Mouse (Mus musculus): ENCODE data around the gene Sohlh2. TPM values are rescaled to one million over a fixed set of nuclear protein-coding genes. Genes with fewer than 3 reads are reported as not detected.

Sohlh2 gene
- total RNA-seq, 2 experiments from 2014 or later: not detected

GRCm38 (mm10) chr3:55206413-55206812 lies 24.6 kb downstream of the Sohlh2 start:
- DNase-seq (ENCODE audit: low spot score in 2 of 2): no peak

GRCm38 (mm10) chr3:55207665-55208064 lies 25.8 kb downstream of the Sohlh2 start:
- DNase-seq (ENCODE audit: low spot score in 2 of 2): no peak

DNA sequence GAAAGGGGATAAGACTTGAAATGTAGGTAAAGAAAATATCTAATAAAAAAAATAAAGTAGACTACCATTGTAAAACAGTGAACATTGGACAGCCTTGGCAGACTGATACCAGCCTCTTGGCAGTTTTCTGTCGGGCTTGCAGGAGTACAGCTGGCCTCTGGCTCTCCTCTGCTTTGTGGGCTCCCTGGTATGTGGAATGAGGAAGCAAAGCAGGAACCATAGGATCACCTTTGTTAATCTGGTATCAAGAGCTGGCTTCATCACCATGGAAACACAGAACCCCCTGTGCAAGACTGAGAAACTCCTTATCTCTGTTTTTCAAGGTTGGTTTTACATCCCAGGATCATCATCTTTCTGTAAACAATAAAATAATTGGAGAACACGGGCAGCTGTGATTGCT lies 30.4 kb downstream of the Sohlh2 start:
- DNase-seq (ENCODE audit: low spot score in 2 of 2): no peak

GRCm38 (mm10) chr3:55213785-55214184 lies 32.0 kb downstream of the Sohlh2 start:
- DNase-seq (ENCODE audit: low spot score in 2 of 2): no peak

- DNase-seq (ENCODE audit: low spot score in 2 of 2): peak in 1 of 2 experiments; percentile 46
Measured at GRCm38 (mm10) chr3:55214413-55214812, 32.6 kb downstream of the Sohlh2 start.

DNA sequence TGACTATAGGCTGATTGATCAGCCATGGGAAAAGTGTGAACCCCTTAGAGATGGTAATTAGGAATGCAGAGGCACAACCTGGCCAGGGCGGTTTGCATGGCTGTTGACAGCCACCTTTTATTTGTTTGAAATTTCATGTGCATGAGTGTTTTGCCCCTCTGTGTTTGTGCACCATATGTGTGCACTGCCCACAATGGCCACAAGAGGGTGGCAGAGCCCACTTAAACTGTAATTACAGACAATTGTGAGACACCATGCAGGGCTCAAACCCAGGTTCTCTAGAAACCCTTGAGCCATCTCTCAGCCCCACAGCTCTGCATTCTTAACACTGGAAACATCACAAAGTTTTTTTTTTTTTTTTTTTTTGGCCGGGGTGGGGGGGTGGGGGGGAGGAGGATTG lies 40.7 kb downstream of the Sohlh2 start:
- no peak for DNase-seq (ENCODE audit: low spot score in 2 of 2)

DNA sequence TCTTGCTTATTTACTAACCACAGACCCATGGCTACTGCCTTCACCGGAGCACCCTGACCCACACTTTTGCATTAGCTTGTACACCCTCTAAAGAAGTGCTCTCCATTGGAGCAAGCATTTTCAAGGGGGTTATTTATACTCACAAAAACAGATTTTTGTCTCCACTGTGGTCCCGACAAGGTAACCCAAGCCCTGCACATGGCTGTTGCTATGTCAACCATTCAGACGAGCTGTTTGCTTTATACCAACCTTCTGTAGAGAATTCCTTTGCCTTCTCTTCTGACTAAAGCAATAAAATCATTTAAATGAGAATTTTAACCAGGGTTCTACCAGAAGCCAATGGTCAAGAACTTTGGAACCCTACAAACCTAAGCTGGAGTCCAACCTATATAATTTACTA lies 42.0 kb downstream of the Sohlh2 start:
- no peak for DNase-seq (ENCODE audit: low spot score in 2 of 2)

DNA sequence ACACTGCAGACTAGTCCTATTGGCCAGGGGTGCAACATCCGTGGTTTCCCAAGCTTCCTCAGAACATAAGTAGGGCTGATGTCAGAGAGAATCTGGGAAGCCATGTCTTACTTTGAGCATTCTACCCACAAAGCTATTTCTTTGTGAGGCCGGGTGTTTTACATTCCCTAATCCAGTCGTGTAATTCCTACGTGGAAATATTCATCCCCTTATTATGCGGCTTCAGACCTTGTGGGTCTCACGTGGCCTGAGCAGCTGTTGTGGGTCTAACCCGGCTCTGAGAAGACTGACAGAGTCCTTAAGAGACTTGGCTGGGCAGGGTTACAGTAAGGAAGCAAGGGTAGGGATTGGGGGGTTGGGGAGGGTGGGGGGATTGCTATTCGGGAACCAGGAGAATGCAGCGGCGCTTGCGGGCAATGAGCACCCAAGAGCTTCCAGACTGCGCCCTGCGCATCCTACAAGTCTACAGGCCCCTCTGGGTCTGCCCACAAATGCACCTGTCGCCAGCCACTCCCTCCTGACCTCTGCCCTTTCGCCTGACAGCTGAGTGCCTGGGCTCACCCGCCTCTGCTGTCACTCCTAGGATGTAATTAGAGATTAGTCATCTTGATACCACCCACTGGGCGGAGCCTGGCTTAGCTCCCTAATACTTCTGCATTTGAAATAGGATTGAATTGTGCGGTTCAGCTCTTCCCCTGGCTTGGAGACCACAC lies 44.8 kb downstream of the Sohlh2 start:
- DNase-seq (ENCODE audit: low spot score in 2 of 2): peak in 1 of 2 experiments; percentile 54

DNA sequence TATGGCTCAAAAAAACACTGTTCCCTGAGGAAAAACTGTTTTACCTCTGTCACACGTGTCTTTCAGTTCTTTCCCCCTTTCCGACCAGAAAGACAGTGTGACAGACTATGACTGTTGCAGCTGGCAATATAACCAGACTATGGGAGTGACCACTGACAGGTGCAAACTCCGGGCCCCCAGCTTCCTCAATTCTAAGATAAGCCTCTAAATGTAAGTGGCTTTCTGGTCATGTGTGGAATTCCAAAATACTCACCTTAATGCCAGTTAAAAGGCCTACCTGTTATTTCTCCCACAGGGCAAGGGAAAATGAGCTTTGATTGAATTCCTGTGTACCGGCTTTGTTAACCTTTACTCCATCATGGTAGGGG lies 45.4 kb downstream of the Sohlh2 start:
- DNase-seq (ENCODE audit: low spot score in 2 of 2): no peak

DNA sequence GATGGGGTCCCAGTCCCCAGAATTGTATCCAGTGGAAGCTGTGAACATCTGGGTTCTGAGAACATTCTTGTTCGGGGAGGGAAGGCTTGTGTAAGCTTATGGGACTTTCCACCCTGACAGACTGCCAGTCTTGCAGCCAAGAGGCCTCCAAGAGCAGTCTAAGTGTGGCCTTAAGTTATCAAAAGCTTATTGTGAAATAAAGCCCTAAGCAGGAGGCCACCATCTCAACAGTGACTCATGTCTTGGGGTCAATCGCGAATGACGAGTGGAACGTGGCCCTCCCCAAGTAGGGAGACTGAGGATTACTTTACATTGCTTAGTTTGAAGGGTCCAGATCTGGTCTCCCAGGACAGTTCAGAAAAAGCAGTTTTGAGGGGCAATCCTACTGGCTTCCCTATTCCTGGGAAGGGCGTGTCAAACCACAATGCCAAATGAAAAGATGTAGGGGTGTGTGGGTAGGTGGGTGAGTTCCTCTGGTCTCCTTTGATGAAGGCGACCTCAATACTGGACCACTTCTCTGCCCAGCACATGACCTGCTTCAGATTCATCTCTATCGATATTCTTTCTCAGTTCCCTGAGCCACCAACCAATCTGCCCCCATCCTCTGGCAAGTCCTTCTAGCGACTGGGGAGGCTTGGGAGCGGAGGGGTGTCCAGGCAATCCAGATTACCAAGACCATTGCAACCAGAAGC lies 60.0 kb downstream of the Sohlh2 start, which contains the start of gene Dclk1:
Gene Dclk1 (plus strand): TSS at position 635 of the 692 bp plus-strand sequence.
- no peak for DNase-seq (ENCODE audit: low spot score in 2 of 2)

DNA sequence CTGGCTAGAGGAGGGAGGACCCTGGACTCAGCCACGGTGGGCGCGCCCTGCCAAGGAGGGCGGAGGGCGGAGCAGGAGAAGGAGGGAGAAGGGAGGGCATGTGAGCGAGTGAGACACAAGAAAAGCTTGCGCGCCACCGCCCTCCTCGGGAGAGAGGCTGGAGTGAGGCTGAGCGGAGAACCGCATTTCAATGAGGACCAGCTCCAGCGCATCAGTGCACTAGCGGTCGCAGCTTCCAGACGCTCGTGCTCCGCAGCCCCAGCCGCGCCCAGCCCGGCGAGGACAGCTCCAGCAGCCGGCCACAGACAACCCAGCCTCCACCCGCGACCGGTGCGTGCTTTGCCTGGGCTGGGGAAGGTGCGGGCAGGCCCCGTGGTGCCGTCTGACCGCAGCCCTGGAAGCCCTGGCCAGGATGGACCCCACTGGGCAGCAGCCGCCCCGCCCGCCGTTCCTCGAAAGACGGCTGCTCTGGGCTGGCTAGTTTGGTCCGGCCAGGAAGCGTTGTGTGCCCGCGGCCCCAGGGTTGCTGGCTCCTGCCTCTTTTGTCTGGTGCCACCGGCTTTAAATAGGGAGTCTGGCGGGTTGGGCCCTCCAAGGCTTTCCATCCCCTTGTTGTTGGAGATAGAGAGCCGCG lies 60.7 kb downstream of the Sohlh2 start:
- DNase-seq (ENCODE audit: low spot score in 2 of 2): peak; percentile 82 to 87

- DNase-seq (ENCODE audit: low spot score in 2 of 2): peak in 1 of 2 experiments; percentile 63
Measured at GRCm38 (mm10) chr3:55243056-55243471, 61.2 kb downstream of the Sohlh2 start.

DNA sequence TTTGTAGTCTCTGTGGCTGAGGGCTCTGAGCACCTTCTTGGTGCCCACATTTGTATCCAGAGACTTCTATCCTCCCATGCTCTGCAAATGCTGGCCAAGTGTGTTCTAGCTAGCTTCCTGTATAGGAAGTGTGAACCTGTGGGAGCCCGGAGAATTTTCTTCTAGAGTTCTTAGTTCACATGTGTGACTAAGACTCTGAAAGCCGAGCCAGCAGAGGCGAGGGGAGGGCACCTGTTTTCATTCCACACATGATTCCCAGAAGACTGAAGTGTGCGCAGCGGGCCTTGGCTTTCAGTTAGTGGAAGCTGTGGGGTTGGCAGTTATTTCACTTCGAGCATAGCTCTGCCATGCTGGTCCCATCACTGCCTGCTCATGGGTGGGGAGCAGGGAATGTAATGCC lies 62.3 kb downstream of the Sohlh2 start:
- DNase-seq (ENCODE audit: low spot score in 2 of 2): no peak

- DNase-seq (ENCODE audit: low spot score in 2 of 2): no peak
Measured at GRCm38 (mm10) chr3:55246618-55247272, 64.9 kb downstream of the Sohlh2 start.

DNA sequence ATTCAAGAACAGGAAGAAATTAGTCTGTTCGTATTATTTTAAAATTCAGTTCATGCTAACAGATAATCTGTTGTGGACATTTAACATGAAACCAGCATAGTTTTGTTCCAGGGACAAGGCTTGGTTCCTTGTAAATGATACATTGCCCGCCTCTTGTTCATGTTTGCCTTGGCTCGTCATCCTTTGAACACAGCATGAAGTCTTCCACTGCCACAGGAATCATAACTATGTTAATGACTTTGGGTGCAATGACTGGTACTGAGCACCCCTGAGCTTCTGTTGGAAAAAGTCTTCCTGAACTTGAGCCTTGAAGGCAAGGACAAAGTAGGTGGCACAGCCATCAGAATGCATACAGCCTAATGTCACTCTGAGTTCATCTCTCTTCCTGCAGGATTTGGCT lies 66.2 kb downstream of the Sohlh2 start:
- no peak for DNase-seq (ENCODE audit: low spot score in 2 of 2)

- peak in 1 of 2 experiments; percentile 65 for DNase-seq (ENCODE audit: low spot score in 2 of 2)
Measured at GRCm38 (mm10) chr3:55248508-55248907, 66.7 kb downstream of the Sohlh2 start.

GRCm38 (mm10) chr3:55250631-55251030 lies 68.8 kb downstream of the Sohlh2 start:
- DNase-seq (ENCODE audit: low spot score in 2 of 2): no peak
